Mouse (Mus musculus): ENCODE data around the gene Med13l. TPM values are rescaled to one million over a fixed set of nuclear protein-coding genes. Genes with fewer than 3 reads are reported as not detected.

Gene Med13l
- polyA plus RNA-seq, 1 experiment: 19.3 TPM

DNA sequence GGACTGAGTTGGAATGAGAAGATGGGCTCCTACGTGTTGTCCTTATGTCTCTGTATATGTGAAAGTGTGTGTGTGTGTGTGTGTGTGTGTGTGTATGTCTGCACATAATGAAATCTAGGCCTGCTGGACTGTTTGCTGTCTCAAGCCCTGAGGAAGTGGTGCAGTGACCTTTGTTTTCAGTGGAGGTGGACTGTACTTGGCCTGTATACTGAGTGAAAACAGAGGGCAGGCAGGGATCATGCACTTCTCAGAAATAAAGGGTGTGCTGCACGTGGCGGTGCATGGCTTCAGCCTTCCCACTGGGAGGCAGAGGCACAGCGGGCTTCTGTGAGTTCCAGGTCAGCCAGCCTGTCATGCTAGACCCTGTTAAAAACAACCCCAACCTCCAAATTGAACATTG is 11.0 kb downstream of the Med13l start:
- Histone ChIP-seq H3K4me3 (ENCODE audit: extremely low read depth, insufficient read depth, insufficient read length) (no peak overlapping the region), H3K27me3 (ENCODE audit: control insufficient read depth, insufficient read depth, low read length) (no peaks in the 10 kb centered on the region), H3K27ac (ENCODE audit: insufficient read depth, low read length) (no peak overlapping the region), H3K36me3 (ENCODE audit: control insufficient read depth, insufficient read depth, low read length) (no peaks in the 10 kb centered on the region), H3K4me1 (ENCODE audit: control insufficient read depth, insufficient read depth, insufficient read length) (peaks cover 35% of the 10 kb centered on the region)
- no peak for TF ChIP-seq CTCF (IDR thresholded peaks at IDR 0.05; ENCODE audit: extremely low read depth, insufficient read depth, insufficient read length, insufficient replicate concordance)
- no peak for TF ChIP-seq POLR2A (IDR thresholded peaks at IDR 0.05; ENCODE audit: low read depth, low read length)
- DNase-seq (ENCODE audit: low read depth in 1 of 2, low spot score in 2 of 2): no peak
- 74% methylated on average over 4 of the region's 4 CpGs for WGBS

DNA sequence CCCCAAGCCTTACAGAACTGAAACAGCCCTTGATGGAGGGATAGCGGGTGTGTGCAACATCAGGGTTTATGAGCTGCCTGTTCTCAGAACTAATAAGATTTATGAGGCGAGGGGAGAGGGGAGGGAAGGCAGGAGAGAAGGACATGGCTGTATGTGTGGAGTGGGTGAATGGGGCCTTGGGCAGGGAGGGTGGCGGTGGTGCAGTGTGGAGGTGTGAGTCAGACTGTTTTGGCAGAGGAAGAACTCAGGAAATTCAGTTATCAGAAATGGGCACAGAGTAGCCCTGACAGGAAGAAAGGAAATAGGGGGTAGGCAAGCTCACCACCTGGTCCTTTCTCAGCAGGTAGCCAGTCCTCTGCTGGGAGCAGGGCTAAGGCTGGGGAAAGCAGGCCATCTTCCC is 13.8 kb downstream of the Med13l start:
- Histone ChIP-seq H3K27me3 (ENCODE audit: control insufficient read depth, insufficient read depth, low read length) (no peaks in the 10 kb centered on the region), H3K27ac (ENCODE audit: insufficient read depth, low read length) (no peak overlapping the region), H3K4me1 (ENCODE audit: control insufficient read depth, insufficient read depth, insufficient read length) (peaks cover 29% of the 10 kb centered on the region), H3K36me3 (ENCODE audit: control insufficient read depth, insufficient read depth, low read length) (no peaks in the 10 kb centered on the region), H3K4me3 (ENCODE audit: extremely low read depth, insufficient read depth, insufficient read length) (no peak overlapping the region)
- 46% methylated on average over 3 of the region's 3 CpGs for WGBS
- TF ChIP-seq POLR2A (IDR thresholded peaks at IDR 0.05; ENCODE audit: low read depth, low read length) (no peak), CTCF (IDR thresholded peaks at IDR 0.05; ENCODE audit: extremely low read depth, insufficient read depth, insufficient read length, insufficient replicate concordance) (no peak)
- DNase-seq (ENCODE audit: low read depth in 1 of 2, low spot score in 2 of 2): no peak

DNA sequence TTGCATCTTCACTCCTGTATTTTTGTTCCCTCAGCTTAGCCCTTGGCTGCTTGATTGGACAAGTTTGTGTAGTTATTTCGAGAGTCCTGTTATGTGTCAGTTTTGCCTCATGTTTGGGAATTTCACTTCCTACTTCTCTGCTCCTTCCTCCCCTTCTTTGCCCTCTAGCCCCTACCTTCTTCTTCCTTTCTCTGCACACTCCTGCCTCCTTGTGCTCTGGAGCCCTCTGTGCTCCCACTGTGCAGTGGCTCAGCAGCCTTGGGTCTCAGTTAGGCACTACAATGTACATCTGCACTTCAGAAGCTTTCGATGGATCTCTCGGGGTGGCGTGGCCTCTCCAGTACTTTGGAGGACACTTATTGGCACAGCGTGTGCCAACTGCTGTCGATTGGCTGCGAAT is 14.5 kb downstream of the Med13l start:
- H3K27ac ChIP-seq (ENCODE audit: insufficient read depth, low read length): no peak overlapping the region
- no peak for DNase-seq (ENCODE audit: low read depth in 1 of 2, low spot score in 2 of 2)
- no peak overlapping the region for H3K4me3 ChIP-seq (ENCODE audit: extremely low read depth, insufficient read depth, insufficient read length)
- H3K36me3 ChIP-seq (ENCODE audit: control insufficient read depth, insufficient read depth, low read length): no peaks in the 10 kb centered on the region
- H3K27me3 ChIP-seq (ENCODE audit: control insufficient read depth, insufficient read depth, low read length): no peaks in the 10 kb centered on the region
- TF ChIP-seq CTCF (IDR thresholded peaks at IDR 0.05; ENCODE audit: extremely low read depth, insufficient read depth, insufficient read length, insufficient replicate concordance): no peak
- TF ChIP-seq POLR2A (IDR thresholded peaks at IDR 0.05; ENCODE audit: low read depth, low read length): no peak
- 66% methylated on average over 7 of the region's 7 CpGs for WGBS
- H3K4me1 ChIP-seq (ENCODE audit: control insufficient read depth, insufficient read depth, insufficient read length): peaks cover 33% of the 10 kb centered on the region

DNA sequence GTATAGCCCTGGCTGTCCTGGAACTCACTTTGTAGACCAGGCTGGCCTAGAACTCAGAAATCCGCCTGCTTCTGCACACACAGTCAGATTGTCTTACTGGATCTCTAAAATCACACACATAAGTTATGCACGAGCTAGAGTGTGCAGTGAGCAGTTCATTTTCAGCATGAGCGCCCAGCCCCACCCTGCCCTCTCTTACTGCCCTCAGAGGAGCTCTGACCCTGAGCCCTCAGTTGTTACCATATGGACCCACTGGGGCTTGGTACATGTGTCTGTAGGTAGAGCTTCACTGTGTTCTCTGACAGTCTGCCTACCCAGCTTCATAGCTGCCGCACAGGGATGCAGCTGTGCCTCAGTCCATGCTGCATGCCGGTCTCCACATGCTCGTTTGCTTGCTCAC is 15.4 kb downstream of the Med13l start:
- Histone ChIP-seq H3K36me3 (ENCODE audit: control insufficient read depth, insufficient read depth, low read length) (no peaks in the 10 kb centered on the region), H3K4me1 (ENCODE audit: control insufficient read depth, insufficient read depth, insufficient read length) (peaks cover 33% of the 10 kb centered on the region), H3K27ac (ENCODE audit: insufficient read depth, low read length) (no peak overlapping the region), H3K27me3 (ENCODE audit: control insufficient read depth, insufficient read depth, low read length) (no peaks in the 10 kb centered on the region), H3K4me3 (ENCODE audit: extremely low read depth, insufficient read depth, insufficient read length) (no peak overlapping the region)
- WGBS: 59% methylated on average over 6 of the region's 6 CpGs
- TF ChIP-seq POLR2A (IDR thresholded peaks at IDR 0.05; ENCODE audit: low read depth, low read length) (no peak), CTCF (IDR thresholded peaks at IDR 0.05; ENCODE audit: extremely low read depth, insufficient read depth, insufficient read length, insufficient replicate concordance) (no peak)
- DNase-seq (ENCODE audit: low read depth in 1 of 2, low spot score in 2 of 2): no peak

DNA sequence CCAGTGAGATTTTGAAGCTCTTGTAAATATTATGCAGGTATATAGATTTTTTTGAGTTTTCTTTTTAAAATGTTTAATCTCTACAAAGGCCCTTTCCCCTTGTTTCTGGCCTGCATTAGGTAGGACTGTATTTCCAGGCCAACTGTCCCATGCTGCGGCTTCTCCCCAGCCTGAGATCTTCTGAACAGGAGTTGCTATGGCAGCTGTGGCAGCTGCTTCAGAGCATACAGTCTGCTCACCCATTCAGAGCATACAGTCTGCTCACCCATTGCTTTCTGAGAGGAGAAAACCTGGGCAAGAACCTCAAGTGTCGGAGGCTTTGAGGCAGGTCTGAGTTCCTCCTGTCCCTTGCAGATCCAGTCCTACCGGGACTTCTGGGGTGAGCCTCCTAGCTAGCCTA is 16.3 kb downstream of the Med13l start:
- TF ChIP-seq CTCF (IDR thresholded peaks at IDR 0.05; ENCODE audit: extremely low read depth, insufficient read depth, insufficient read length, insufficient replicate concordance) (no peak), POLR2A (IDR thresholded peaks at IDR 0.05; ENCODE audit: low read depth, low read length) (no peak)
- WGBS: 76% methylated on average over 3 of the region's 3 CpGs
- no peak for DNase-seq (ENCODE audit: low read depth in 1 of 2, low spot score in 2 of 2)
- no peaks in the 10 kb centered on the region for H3K27me3 ChIP-seq (ENCODE audit: control insufficient read depth, insufficient read depth, low read length)
- H3K4me3 ChIP-seq (ENCODE audit: extremely low read depth, insufficient read depth, insufficient read length): no peak overlapping the region
- no peaks in the 10 kb centered on the region for H3K36me3 ChIP-seq (ENCODE audit: control insufficient read depth, insufficient read depth, low read length)
- peaks cover 30% of the 10 kb centered on the region for H3K4me1 ChIP-seq (ENCODE audit: control insufficient read depth, insufficient read depth, insufficient read length)
- H3K27ac ChIP-seq (ENCODE audit: insufficient read depth, low read length): no peak overlapping the region

DNA sequence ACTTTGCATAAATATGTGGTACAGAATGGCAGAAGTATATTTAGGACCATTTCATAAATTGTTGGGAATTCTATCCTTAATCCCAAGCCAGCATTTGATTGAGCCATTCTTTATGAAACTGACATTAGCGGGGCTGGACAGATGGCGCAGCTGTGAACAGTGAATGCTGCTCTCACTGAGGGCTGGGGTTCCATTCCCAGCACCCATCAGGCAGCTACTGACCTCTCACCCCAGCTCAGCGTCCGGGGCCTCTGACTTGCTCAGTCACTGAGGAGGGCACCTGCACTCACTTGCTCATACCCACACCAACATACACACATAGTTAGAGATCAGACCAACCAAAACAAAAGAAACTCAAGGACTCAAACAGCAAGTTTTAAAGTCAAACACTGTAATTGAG is 24.9 kb downstream of the Med13l start:
- no peak for TF ChIP-seq POLR2A (IDR thresholded peaks at IDR 0.05; ENCODE audit: low read depth, low read length)
- no peak for TF ChIP-seq CTCF (IDR thresholded peaks at IDR 0.05; ENCODE audit: extremely low read depth, insufficient read depth, insufficient read length, insufficient replicate concordance)
- Histone ChIP-seq H3K4me1 (ENCODE audit: control insufficient read depth, insufficient read depth, insufficient read length) (peaks cover 14% of the 10 kb centered on the region), H3K4me3 (ENCODE audit: extremely low read depth, insufficient read depth, insufficient read length) (no peak overlapping the region), H3K27me3 (ENCODE audit: control insufficient read depth, insufficient read depth, low read length) (no peaks in the 10 kb centered on the region), H3K27ac (ENCODE audit: insufficient read depth, low read length) (no peak overlapping the region), H3K36me3 (ENCODE audit: control insufficient read depth, insufficient read depth, low read length) (no peaks in the 10 kb centered on the region)
- DNase-seq (ENCODE audit: low read depth in 1 of 2, low spot score in 2 of 2): no peak
- 81% methylated on average over 4 of the region's 4 CpGs for WGBS

DNA sequence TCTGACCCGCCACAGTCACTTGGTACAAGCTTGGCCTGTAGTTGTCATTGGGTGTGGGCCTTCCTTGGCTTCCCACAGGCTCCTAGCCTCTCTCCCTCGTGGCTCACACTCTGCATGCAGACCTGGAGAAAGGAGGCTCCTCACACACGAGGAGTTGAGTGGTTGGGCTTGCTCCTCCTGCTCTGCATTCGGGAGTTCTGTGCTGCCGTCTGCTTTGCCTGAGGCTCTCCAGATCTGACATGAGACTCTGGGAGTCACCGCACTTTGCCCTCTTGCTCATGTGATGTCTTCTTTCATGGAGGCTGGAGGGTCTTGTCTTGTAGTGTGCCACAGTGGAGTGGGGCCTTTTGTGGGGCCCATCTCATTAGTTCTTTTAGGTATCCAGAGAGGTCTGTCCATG is 26.1 kb downstream of the Med13l start:
- TF ChIP-seq CTCF (IDR thresholded peaks at IDR 0.05; ENCODE audit: extremely low read depth, insufficient read depth, insufficient read length, insufficient replicate concordance) (no peak), POLR2A (IDR thresholded peaks at IDR 0.05; ENCODE audit: low read depth, low read length) (no peak)
- H3K4me3 ChIP-seq (ENCODE audit: extremely low read depth, insufficient read depth, insufficient read length): no peak overlapping the region
- no peaks in the 10 kb centered on the region for H3K27me3 ChIP-seq (ENCODE audit: control insufficient read depth, insufficient read depth, low read length)
- H3K27ac ChIP-seq (ENCODE audit: insufficient read depth, low read length): no peak overlapping the region
- 87% methylated on average over 6 of the region's 6 CpGs for WGBS
- DNase-seq (ENCODE audit: low read depth in 1 of 2, low spot score in 2 of 2): no peak
- H3K4me1 ChIP-seq (ENCODE audit: control insufficient read depth, insufficient read depth, insufficient read length): peaks cover 23% of the 10 kb centered on the region
- H3K36me3 ChIP-seq (ENCODE audit: control insufficient read depth, insufficient read depth, low read length): no peaks in the 10 kb centered on the region

Measured in spleen, adult 2 months (tissue).